Mouse (Mus musculus): ENCODE results near the gene Hoxb8. TPM values are rescaled to one million over a fixed set of nuclear protein-coding genes. Genes with fewer than 3 reads are reported as not detected.

The Hoxb8 gene
- polyA plus RNA-seq, 1 experiment from 2014 or later, result 0.37 TPM

DNA sequence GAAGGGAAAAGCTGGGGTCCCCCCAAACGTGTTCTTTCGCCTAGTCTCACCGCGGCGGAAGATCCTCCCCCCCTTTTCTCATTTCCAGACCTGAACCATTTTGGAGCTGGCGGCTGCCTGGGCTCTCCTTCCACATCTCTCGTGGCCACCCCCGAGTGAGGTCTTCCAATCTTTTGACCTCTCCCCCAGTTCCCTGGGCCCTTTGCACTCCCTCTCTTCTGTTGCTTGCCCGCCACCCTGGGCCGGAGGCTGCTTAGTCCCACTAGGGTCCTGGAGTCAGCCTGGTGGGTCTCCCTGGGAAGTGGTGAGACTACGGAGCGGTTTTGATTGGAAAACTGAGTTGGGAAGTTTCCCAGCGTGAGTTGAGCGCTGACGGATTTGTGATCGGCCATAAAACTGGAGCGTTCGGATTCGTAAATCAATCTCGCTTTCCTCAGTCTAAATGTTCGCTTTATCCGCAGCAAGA is 44.1 kb downstream of the Hoxb8 start:
- Histone ChIP-seq H3K9ac (no peak overlapping the region), H3K4me2 (no peak overlapping the region; the same call in 1 of the 2 replicates)

DNA sequence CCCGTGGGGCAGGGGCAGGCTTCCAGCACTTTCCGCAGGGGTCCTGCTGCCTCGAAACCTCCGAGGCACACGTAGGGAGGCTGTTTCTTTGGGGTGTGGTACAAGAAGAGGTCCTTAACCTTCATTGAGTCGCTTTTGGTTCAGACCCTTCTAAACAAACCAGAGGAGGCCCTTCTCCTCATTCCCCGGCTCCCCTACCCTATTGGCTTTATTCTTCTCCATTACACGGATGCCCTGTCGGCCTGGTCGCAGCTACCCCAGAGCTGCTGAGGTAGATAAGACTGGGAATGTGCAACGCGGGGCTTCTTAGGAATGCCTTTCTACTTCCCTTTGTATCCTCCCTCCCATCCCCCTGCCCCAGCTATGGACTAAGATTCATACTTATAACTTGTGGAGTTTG is 45.0 kb downstream of the Hoxb8 start:
- no peak overlapping the region for H3K9ac ChIP-seq
- H3K36me3 ChIP-seq, result no peaks in the 10 kb centered on the region
- no peak overlapping the region for H3K4me3 ChIP-seq
- no peak overlapping the region for H3K27ac ChIP-seq
- 21% methylated on average over 12 of the region's 12 CpGs for WGBS
- no peaks in the 10 kb centered on the region for H3K9me3 ChIP-seq
- no peak overlapping the region for H3K4me2 ChIP-seq
- H3K27me3 ChIP-seq, result peaks cover 97% of the 10 kb centered on the region
- peaks cover 3% of the 10 kb centered on the region; the same call in 1 of the 2 replicates for H3K4me1 ChIP-seq
- ATAC-seq (ENCODE audit: insufficient number of reproducible peaks, low FRiP score, low TSS enrichment, low read depth), result no peak

More for the DNA sequence above, 44.1 kb downstream of the Hoxb8 start:
- Histone ChIP-seq H3K4me1 (peaks cover 3% of the 10 kb centered on the region), H3K27me3 (peaks cover 98% of the 10 kb centered on the region), H3K27ac (peak overlapping the region; percentile 13; the same call in 1 of the 2 replicates), H3K4me3 (no peak overlapping the region), H3K36me3 (no peaks in the 10 kb centered on the region), H3K9me3 (no peaks in the 10 kb centered on the region)
- WGBS, result 10% methylated on average over 22 of the region's 22 CpGs
- ATAC-seq (ENCODE audit: insufficient number of reproducible peaks, low FRiP score, low TSS enrichment, low read depth), result no peak

GRCm38 (mm10) chr11:96327122-96327521 is 45.4 kb downstream of the Hoxb8 start:
- H3K27ac ChIP-seq, result no peak overlapping the region
- H3K9ac ChIP-seq, result no peak overlapping the region
- peaks cover 97% of the 10 kb centered on the region for H3K27me3 ChIP-seq
- ATAC-seq (ENCODE audit: insufficient number of reproducible peaks, low FRiP score, low TSS enrichment, low read depth), result no peak
- no peak overlapping the region for H3K4me2 ChIP-seq
- 25% methylated on average over 7 of the region's 7 CpGs for WGBS
- peaks cover 3% of the 10 kb centered on the region; the same call in 1 of the 2 replicates for H3K4me1 ChIP-seq
- H3K9me3 ChIP-seq, result no peaks in the 10 kb centered on the region
- H3K36me3 ChIP-seq, result no peaks in the 10 kb centered on the region
- no peak overlapping the region for H3K4me3 ChIP-seq

- Histone ChIP-seq H3K4me2 (no peak overlapping the region), H3K27me3 (peaks cover 97% of the 10 kb centered on the region), H3K4me3 (no peak overlapping the region), H3K9ac (no peak overlapping the region), H3K27ac (no peak overlapping the region), H3K36me3 (no peaks in the 10 kb centered on the region), H3K4me1 (peaks cover 8% of the 10 kb centered on the region), H3K9me3 (no peaks in the 10 kb centered on the region)
- ATAC-seq (ENCODE audit: insufficient number of reproducible peaks, low FRiP score, low TSS enrichment, low read depth), result no peak
- 29% methylated on average over 5 of the region's 5 CpGs for WGBS
Measured at GRCm38 (mm10) chr11:96327750-96328149, 46.0 kb downstream of the Hoxb8 start.

DNA sequence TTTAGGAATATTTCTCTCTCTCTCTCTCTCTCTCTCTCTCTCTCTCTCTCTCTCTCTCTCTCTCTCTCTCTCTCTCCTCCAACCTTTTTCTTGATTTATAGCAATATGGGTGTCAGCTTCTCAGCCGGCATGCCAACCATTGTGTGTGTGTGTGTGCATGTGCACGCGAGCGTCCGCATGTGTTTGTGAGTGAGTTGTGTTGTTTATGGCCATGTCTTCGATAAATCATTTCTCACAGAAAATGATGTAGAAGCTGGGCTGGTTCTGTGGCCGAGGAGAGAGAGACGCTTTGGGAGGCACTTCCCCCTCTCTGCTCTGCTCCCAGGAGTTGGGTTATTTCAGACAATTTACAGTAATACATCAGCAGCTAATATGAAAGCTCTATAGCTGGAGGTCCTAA is 46.9 kb downstream of the Hoxb8 start:
- no peaks in the 10 kb centered on the region for H3K9me3 ChIP-seq
- H3K9ac ChIP-seq, result no peak overlapping the region
- no peak overlapping the region for H3K4me2 ChIP-seq
- ATAC-seq (ENCODE audit: insufficient number of reproducible peaks, low FRiP score, low TSS enrichment, low read depth), result no peak
- H3K4me3 ChIP-seq, result no peak overlapping the region
- WGBS, result 16% methylated on average over 8 of the region's 8 CpGs
- H3K27me3 ChIP-seq, result peaks cover 97% of the 10 kb centered on the region
- no peaks in the 10 kb centered on the region for H3K36me3 ChIP-seq
- H3K27ac ChIP-seq, result no peak overlapping the region
- peaks cover 11% of the 10 kb centered on the region for H3K4me1 ChIP-seq

DNA sequence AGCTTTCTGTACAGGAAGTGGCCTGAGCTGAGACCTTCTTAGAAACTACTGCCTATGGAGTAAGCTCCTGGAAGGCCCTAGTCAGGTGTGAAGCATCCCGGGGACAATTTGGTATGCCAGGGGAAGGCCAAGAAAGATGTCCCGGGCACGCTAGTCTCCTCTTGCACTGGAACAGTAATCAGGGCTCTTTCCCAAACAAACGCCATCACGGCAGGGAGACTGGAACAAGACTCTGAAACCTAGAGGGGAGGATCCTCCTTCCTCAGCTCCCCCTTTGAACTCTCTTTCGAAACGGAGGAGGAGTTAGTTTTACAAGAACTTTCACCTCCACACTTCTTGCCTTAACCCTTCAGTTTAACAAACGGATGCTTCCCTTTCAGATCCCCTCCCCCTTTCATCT is 50.4 kb downstream of the Hoxb8 start:
- Histone ChIP-seq H3K36me3 (no peaks in the 10 kb centered on the region), H3K9ac (no peak overlapping the region), H3K4me3 (0 out of 2 replicates have a peak overlapping the region, but pooled peaks have one; percentile 29), H3K27me3 (peaks cover 99% of the 10 kb centered on the region), H3K9me3 (no peaks in the 10 kb centered on the region), H3K4me2 (no peak overlapping the region), H3K4me1 (peaks cover 7% of the 10 kb centered on the region), H3K27ac (no peak overlapping the region)
- WGBS, result 6% methylated on average over 8 of the region's 8 CpGs
- no peak for ATAC-seq (ENCODE audit: insufficient number of reproducible peaks, low FRiP score, low TSS enrichment, low read depth)

DNA sequence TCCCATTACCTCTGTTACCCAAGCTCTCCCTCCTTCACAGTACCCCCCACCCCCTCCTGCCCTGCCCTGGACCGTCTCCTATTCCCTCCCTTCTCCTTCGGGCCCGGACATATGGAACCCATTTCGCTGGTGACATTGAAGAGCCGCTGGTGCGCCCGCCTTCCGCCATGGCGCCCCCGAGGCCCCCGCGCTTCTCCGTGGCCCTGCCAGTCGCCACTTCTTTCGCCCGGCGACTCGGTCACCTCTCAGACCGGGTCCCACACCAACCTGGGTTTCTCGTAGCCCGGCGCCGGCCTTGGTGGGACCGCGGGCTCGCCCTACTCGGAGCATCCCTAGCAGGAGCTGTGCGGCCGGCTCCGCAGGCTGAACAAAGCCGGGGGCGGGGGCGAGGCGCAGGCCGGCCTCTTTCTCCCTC is 50.9 kb downstream of the Hoxb8 start:
- Histone ChIP-seq H3K4me3 (peak overlapping the region; percentile 29), H3K4me2 (peak overlapping the region; percentile 35), H3K9me3 (no peaks in the 10 kb centered on the region), H3K36me3 (no peaks in the 10 kb centered on the region), H3K27me3 (peaks cover 99% of the 10 kb centered on the region), H3K9ac (no peak overlapping the region), H3K4me1 (peaks cover 7% of the 10 kb centered on the region), H3K27ac (no peak overlapping the region)
- 9% methylated on average over 31 of the region's 35 CpGs for WGBS
- ATAC-seq (ENCODE audit: insufficient number of reproducible peaks, low FRiP score, low TSS enrichment, low read depth), result no peak

DNA sequence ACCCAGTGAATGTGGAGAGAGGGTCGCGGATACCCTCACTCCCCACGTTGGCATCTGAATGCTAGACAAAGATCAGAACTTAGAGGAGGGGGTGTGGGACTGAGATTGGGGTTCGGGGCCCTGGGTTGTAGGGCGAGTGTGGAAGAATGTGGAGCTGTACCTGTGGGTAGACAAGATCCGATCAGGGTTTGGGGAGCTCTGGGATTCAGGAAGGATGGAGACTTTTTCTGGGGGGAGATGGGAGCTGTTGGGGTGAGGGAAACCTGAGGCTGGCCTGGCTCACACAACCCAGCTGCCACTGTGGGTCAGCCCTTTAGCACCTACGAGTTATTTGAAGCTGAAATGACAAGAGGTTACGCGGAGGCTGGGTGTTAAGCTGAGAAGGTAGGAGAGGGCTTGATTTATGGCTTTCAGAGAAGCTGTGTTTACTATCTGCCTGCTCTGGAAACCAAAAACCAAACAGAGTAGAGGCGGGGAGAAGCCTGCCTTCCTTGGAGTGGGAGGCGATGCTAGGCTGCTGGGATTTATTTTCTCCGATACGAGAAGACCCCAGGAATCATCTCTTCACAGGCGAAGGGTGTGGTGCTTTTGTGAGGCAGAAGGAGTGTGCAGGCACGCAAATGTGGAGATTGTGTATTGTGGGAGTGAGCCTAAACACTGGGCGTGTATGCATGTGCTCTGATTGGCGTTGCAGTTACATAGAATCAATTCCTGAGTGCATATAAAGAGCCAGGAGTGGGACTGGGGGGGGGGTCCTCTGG is 51.7 kb downstream of the Hoxb8 start:
- Histone ChIP-seq H3K27ac (no peak overlapping the region), H3K36me3 (no peaks in the 10 kb centered on the region), H3K9ac (no peak overlapping the region), H3K9me3 (no peaks in the 10 kb centered on the region), H3K4me3 (peak overlapping the region; percentile 29; the same call in 1 of the 2 replicates), H3K4me1 (peaks cover 7% of the 10 kb centered on the region), H3K4me2 (peak overlapping the region; percentile 35; the same call in 1 of the 2 replicates), H3K27me3 (peaks cover 99% of the 10 kb centered on the region)
- 10% methylated on average over 17 of the region's 17 CpGs for WGBS
- no peak for ATAC-seq (ENCODE audit: insufficient number of reproducible peaks, low FRiP score, low TSS enrichment, low read depth)

GRCm38 (mm10) chr11:96334002-96334364 is 52.3 kb downstream of the Hoxb8 start:
- H3K4me1 ChIP-seq, result peaks cover 7% of the 10 kb centered on the region
- H3K27ac ChIP-seq, result no peak overlapping the region
- no peak overlapping the region for H3K9ac ChIP-seq
- H3K36me3 ChIP-seq, result no peaks in the 10 kb centered on the region
- H3K4me3 ChIP-seq, result no peak overlapping the region
- WGBS, result 24% methylated on average over 2 of the region's 2 CpGs
- peaks cover 99% of the 10 kb centered on the region for H3K27me3 ChIP-seq
- ATAC-seq (ENCODE audit: insufficient number of reproducible peaks, low FRiP score, low TSS enrichment, low read depth), result no peak
- H3K9me3 ChIP-seq, result no peaks in the 10 kb centered on the region
- no peak overlapping the region for H3K4me2 ChIP-seq

MicroRNAs within 50 kb of the gene (microRNA counts, 519-probe panel; counts per million panel counts)
- 2,780 counts per million, percentile 62 among the panel's probes with 10 or more counts for microRNA mmu-miR-10a
- 3,241 counts per million, percentile 77 among the panel's probes with 10 or more counts for microRNA mmu-miR-196a

Small RNAs within 50 kb of the gene (microRNA-seq; reads per million reads assigned to microRNA genes)
- gene Mir10a (3,612 reads per million, percentile 86 among the genes with 10 or more reads in this experiment), gene Mir196a-1 (9.2 reads per million, percentile 24 among the genes with 10 or more reads in this experiment)

Other genes starting within 250 kb of the Hoxb8 start
- gene Snf8, start 247.0 kb upstream of the Hoxb8 start, polyA plus RNA-seq (2015; fragmentation: Nextera tagmentation; extraction: Ambion mirVana), result 89.0 and 99.0 TPM in 2 replicates
- 36.4 and 45.2 TPM in 2 replicates for gene Ube2z, start 216.5 kb upstream of the Hoxb8 start, polyA plus RNA-seq (2015; fragmentation: Nextera tagmentation; extraction: Ambion mirVana)
- gene Atp5g1, start 206.2 kb upstream of the Hoxb8 start, polyA plus RNA-seq (2015; fragmentation: Nextera tagmentation; extraction: Ambion mirVana), result 498 and 615 TPM in 2 replicates
- not detected in 2 replicates for gene Calcoco2, start 169.9 kb upstream of the Hoxb8 start, polyA plus RNA-seq (2015; fragmentation: Nextera tagmentation; extraction: Ambion mirVana)
- gene Ttll6, start 148.1 kb upstream of the Hoxb8 start, polyA plus RNA-seq (2015; fragmentation: Nextera tagmentation; extraction: Ambion mirVana), result not detected in 2 replicates
- 0.12 TPM in 1 of 2 replicates, not detected in the other for gene Hoxb13, start 87.6 kb upstream of the Hoxb8 start, polyA plus RNA-seq (2015; fragmentation: Nextera tagmentation; extraction: Ambion mirVana)
- gene Hoxb9, start 10.4 kb upstream of the Hoxb8 start, polyA plus RNA-seq (2015; fragmentation: Nextera tagmentation; extraction: Ambion mirVana), result 0.98 and 1.4 TPM in 2 replicates
- 3.3 and 4.2 TPM in 2 replicates for gene Hoxb7, start 4.7 kb downstream of the Hoxb8 start, polyA plus RNA-seq (2015; fragmentation: Nextera tagmentation; extraction: Ambion mirVana)
- 0.31 and 0.55 TPM in 2 replicates for gene Hoxb6, start 10.6 kb downstream of the Hoxb8 start, polyA plus RNA-seq (2015; fragmentation: Nextera tagmentation; extraction: Ambion mirVana)
- 0.60 and 0.73 TPM in 2 replicates for gene Hoxb5, start 21.4 kb downstream of the Hoxb8 start, polyA plus RNA-seq (2015; fragmentation: Nextera tagmentation; extraction: Ambion mirVana)
- 0.29 and 0.41 TPM in 2 replicates for gene Hoxb4, start 36.4 kb downstream of the Hoxb8 start, polyA plus RNA-seq (2015; fragmentation: Nextera tagmentation; extraction: Ambion mirVana)
- gene Hoxb3, start 41.4 kb downstream of the Hoxb8 start, polyA plus RNA-seq (2015; fragmentation: Nextera tagmentation; extraction: Ambion mirVana), result 0.23 and 0.27 TPM in 2 replicates
- gene Hoxb2, start 68.6 kb downstream of the Hoxb8 start, polyA plus RNA-seq (2015; fragmentation: Nextera tagmentation; extraction: Ambion mirVana), result 3.1 and 4.8 TPM in 2 replicates
- 0.15 TPM in 1 of 2 replicates, not detected in the other for gene Hoxb1, start 83.8 kb downstream of the Hoxb8 start, polyA plus RNA-seq (2015; fragmentation: Nextera tagmentation; extraction: Ambion mirVana)
- 1.8 and 2.7 TPM in 2 replicates for gene Skap1, start 182.7 kb downstream of the Hoxb8 start, polyA plus RNA-seq (2015; fragmentation: Nextera tagmentation; extraction: Ambion mirVana)

All from limb, embryonic 15.5 days (tissue).